Mouse (Mus musculus) lung, postnatal 0 days (tissue): ENCODE data around the gene Srebf1. TPM values are rescaled to one million over a fixed set of nuclear protein-coding genes. Genes with fewer than 3 reads are reported as not detected.

ENCODE experiments used
- ATAC-seq: fragments of 200-750 bp; cut with Nextera tagmentation; 2 replicates; pipeline ENCODE4 v1.8.0; 2017; ENCODE audit warnings: moderate library complexity
- DNase-seq: peaks from one replicate; pipeline ENCODE4 v3.0.0-alpha.2; 2016; ENCODE audit warnings: low spot score
- H3K27ac ChIP-seq: fragments of 300-500 bp; sonication (generic); 2 replicates; pipeline ENCODE4 v1.5.1; 2014; ENCODE audit warnings: antibody characterized with exemption, mild to moderate bottlenecking, low read length, mixed read lengths
- H3K27me3 ChIP-seq: fragments of 300-500 bp; sonication (generic); replicated peaks from 2 replicates; pipeline ENCODE4 v1.6.1; 2014; ENCODE audit warnings: low read length, mixed read lengths; ENCODE audit not compliant: insufficient read depth
- H3K36me3 ChIP-seq: fragments of 300-500 bp; sonication (generic); 2 replicates; pipeline ENCODE4 v1.6.1; 2014; ENCODE audit warnings: low read length, mixed read lengths; ENCODE audit not compliant: insufficient read depth
- H3K4me1 ChIP-seq: fragments of 300-500 bp; sonication (generic); 2 replicates; pipeline ENCODE4 v1.6.1; 2014; ENCODE audit warnings: antibody characterized with exemption, low read depth, low read length, mixed read lengths; ENCODE audit not compliant: insufficient read depth
- H3K4me2 ChIP-seq: fragments of 300-500 bp; sonication (generic); replicated peaks from 2 replicates; pipeline ENCODE4 v1.6.1; 2014; ENCODE audit warnings: low read depth, mild to moderate bottlenecking, low read length, moderate library complexity, mixed read lengths
- H3K4me3 ChIP-seq: fragments of 300-500 bp; sonication (generic); 2 replicates; pipeline ENCODE4 v1.5.1; 2014; ENCODE audit warnings: low read depth, low read length
- H3K9ac ChIP-seq: fragments of 300-500 bp; sonication (generic); replicated peaks from 2 replicates; pipeline ENCODE4 v1.6.1; 2014; ENCODE audit warnings: low read depth, mild to moderate bottlenecking
- H3K9me3 ChIP-seq: fragments of 300-500 bp; sonication (generic); 2 replicates; pipeline ENCODE4 v1.6.1; 2016; ENCODE audit warnings: low read length, mixed read lengths
- CTCF ChIP-seq: IDR thresholded peaks from 2 replicates; pipeline ENCODE4 v1.5.1; 2016; ENCODE audit warnings: antibody characterized with exemption, mild to moderate bottlenecking
- EP300 ChIP-seq: IDR thresholded peaks from 2 replicates; pipeline ENCODE4 v1.6.1; 2016; ENCODE audit warnings: antibody characterized with exemption, mild to moderate bottlenecking, control low read depth
- WGBS: fragments of 180-500 bp; shearing (Covaris S2); extraction: QIAGEN DNeasy Blood & Tissue Kit; methylation state at CpG from one replicate; pipeline ENCODE4 v1.1.7; 2014; 5-methylcytosine and 5-hydroxymethylcytosine counted together
- polyA plus RNA-seq: library from polyadenylated mRNA; unstranded; fragments of >200 nt; fragmentation: Nextera tagmentation; extraction: Ambion mirVana; gene quantifications from 2 replicates; pipeline ENCODE4 v1.2.1, GENCODE M21; 2015

The Srebf1 gene
- polyA plus RNA-seq, 1 experiment from 2014 or later, result 70.1 TPM

- Histone ChIP-seq H3K4me3 (no peak overlapping the region), H3K4me1 (no peaks in the 10 kb centered on the region; the same call in 1 of the 2 replicates)
- WGBS, result 65% methylated on average over 2 of the region's 2 CpGs
These were observed 31.2 kb upstream of the Srebf1 start for GRCm38 (mm10) chr11:60253546-60253945.

GRCm38 (mm10) chr11:60250971-60251643, 28.7 kb upstream of the Srebf1 start:
- Histone ChIP-seq H3K27ac (no peak overlapping the region), H3K9ac (no peak overlapping the region), H3K36me3 (peaks cover 13% of the 10 kb centered on the region; the same call in 1 of the 2 replicates), H3K4me3 (no peak overlapping the region), H3K4me1 (no peaks in the 10 kb centered on the region; the same call in 1 of the 2 replicates), H3K27me3 (no peaks in the 10 kb centered on the region), H3K9me3 (no peaks in the 10 kb centered on the region), H3K4me2 (no peak overlapping the region)
- ATAC-seq (peak; percentile 51), DNase-seq (peak; percentile 74)
- 54% methylated on average over 6 of the region's 6 CpGs for WGBS
- TF ChIP-seq CTCF (peak; percentile 76), EP300 (no peak)

More at GRCm38 (mm10) chr11:60253546-60253945, 31.2 kb upstream of the Srebf1 start:
- no peak for TF ChIP-seq EP300
- no peak for TF ChIP-seq CTCF
- Histone ChIP-seq H3K4me2 (no peak overlapping the region), H3K9me3 (no peaks in the 10 kb centered on the region), H3K36me3 (peaks cover 13% of the 10 kb centered on the region; the same call in 1 of the 2 replicates), H3K27me3 (no peaks in the 10 kb centered on the region), H3K27ac (no peak overlapping the region), H3K9ac (no peak overlapping the region)
- peak; percentile 40 for DNase-seq
- ATAC-seq, result peak; percentile 67

- Histone ChIP-seq H3K9me3 (no peaks in the 10 kb centered on the region), H3K4me2 (no peak overlapping the region), H3K27ac (no peak overlapping the region), H3K4me3 (no peak overlapping the region), H3K27me3 (no peaks in the 10 kb centered on the region), H3K9ac (no peak overlapping the region), H3K4me1 (no peaks in the 10 kb centered on the region; the same call in 1 of the 2 replicates), H3K36me3 (peaks cover 5% of the 10 kb centered on the region; the same call in 1 of the 2 replicates)
- TF ChIP-seq CTCF (no peak), EP300 (no peak)
- no peak for DNase-seq
- no peak for ATAC-seq
- whole genome bisulfite sequencing, result 89% methylated on average over 2 of the region's 2 CpGs
These were observed 27.5 kb upstream of the Srebf1 start for GRCm38 (mm10) chr11:60249885-60250284.

- Histone ChIP-seq H3K4me2 (no peak overlapping the region), H3K4me3 (no peak overlapping the region), H3K36me3 (no peaks in the 10 kb centered on the region), H3K9ac (no peak overlapping the region), H3K27me3 (no peaks in the 10 kb centered on the region), H3K9me3 (no peaks in the 10 kb centered on the region), H3K27ac (no peak overlapping the region), H3K4me1 (no peaks in the 10 kb centered on the region; the same call in 1 of the 2 replicates)
- peak; percentile 39 for DNase-seq
- 34% methylated on average over 13 of the region's 13 CpGs for whole genome bisulfite sequencing
- peak; percentile 54 for ATAC-seq
- TF ChIP-seq CTCF, result peak; percentile 38
- TF ChIP-seq EP300, result no peak
These were observed 26.4 kb upstream of the Srebf1 start for GRCm38 (mm10) chr11:60248596-60249404.

GRCm38 (mm10) chr11:60247753-60248550, 25.6 kb upstream of the Srebf1 start:
- Histone ChIP-seq H3K9ac (no peak overlapping the region), H3K27ac (no peak overlapping the region), H3K4me2 (no peak overlapping the region), H3K36me3 (no peaks in the 10 kb centered on the region), H3K27me3 (no peaks in the 10 kb centered on the region), H3K4me3 (no peak overlapping the region), H3K9me3 (no peaks in the 10 kb centered on the region), H3K4me1 (no peaks in the 10 kb centered on the region)
- ATAC-seq, result no peak
- no peak for DNase-seq
- TF ChIP-seq EP300, result no peak
- 41% methylated on average over 5 of the region's 5 CpGs for WGBS

GRCm38 (mm10) chr11:60246077-60246476, 23.7 kb upstream of the Srebf1 start:
- H3K4me3 ChIP-seq, result no peak overlapping the region
- H3K9ac ChIP-seq, result no peak overlapping the region
- no peaks in the 10 kb centered on the region for H3K27me3 ChIP-seq
- H3K9me3 ChIP-seq, result no peaks in the 10 kb centered on the region
- DNase-seq (no peak), ATAC-seq (no peak)
- H3K4me2 ChIP-seq, result no peak overlapping the region
- H3K27ac ChIP-seq, result no peak overlapping the region
- TF ChIP-seq EP300, result no peak
- no peak for TF ChIP-seq CTCF
- H3K36me3 ChIP-seq, result no peaks in the 10 kb centered on the region
- H3K4me1 ChIP-seq, result no peaks in the 10 kb centered on the region
